ENCODE assay signal across 8 mouse cellular contexts in the genomic region with DNA sequence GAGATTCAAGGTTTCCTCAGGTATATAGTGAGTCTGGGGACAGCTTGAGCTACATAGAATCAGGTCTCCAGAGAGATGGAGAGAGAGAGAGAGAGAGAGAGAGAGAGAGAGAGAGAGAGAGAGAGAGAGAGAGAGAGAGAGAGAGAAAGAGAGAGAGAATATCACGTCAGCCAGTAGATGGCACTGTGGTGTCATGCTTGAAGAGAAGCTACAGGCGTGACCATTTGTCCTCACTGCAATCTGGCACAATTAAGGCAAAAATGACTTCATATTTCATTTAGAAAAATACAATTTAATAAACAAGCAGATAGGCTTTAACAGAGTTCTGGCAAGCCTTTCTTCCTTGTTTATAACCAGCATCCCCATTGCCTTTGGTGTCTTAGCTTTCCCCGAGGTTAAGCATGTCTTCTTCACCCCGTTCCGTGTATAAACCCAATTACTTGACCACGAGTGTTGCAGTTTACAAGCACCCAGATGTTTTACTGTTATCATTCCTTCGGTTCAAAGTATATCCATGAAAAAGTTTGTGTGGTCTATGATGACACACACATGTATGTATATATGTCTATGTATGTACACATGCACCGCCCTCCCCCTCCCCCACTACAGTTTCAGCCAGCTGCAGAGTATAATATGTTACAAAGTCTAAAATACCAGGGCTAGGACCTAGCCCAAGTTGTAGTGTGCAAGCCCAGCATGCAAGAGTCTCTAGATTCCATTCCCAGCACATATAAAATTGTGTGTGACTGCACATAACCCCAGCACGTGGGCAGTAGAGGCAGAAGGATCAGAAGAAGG. TPM values are rescaled to one million over a fixed set of nuclear protein-coding genes. Genes with fewer than 3 reads are reported as not detected.
DNase-seq lines count a peak whose midpoint lies in the region; ATAC-seq and TF ChIP-seq lines count a peak whose summit lies in the region.

No protein-coding gene starts in this region.

- WGBS in heart, embryonic 10.5 days, result 58% methylated on average over 9 of the region's 9 CpGs
- WGBS in hindbrain, embryonic 15.5 days, result 47% methylated on average over 9 of the region's 9 CpGs
- WGBS in midbrain, postnatal 0 days, result 46% methylated on average over 9 of the region's 9 CpGs

- no peaks in the 10 kb centered on the region for H3K36me3 ChIP-seq in heart, embryonic 10.5 days
- H3K36me3 ChIP-seq in hindbrain, embryonic 15.5 days, result no peaks in the 10 kb centered on the region
- no peaks in the 10 kb centered on the region for H3K36me3 ChIP-seq in midbrain, postnatal 0 days (ENCODE audit: insufficient read depth, low read length)

- no peak overlapping the region for H3K4me3 ChIP-seq in heart, embryonic 10.5 days
- H3K4me3 ChIP-seq in hindbrain, embryonic 15.5 days, result no peak overlapping the region
- no peak overlapping the region for H3K4me3 ChIP-seq in midbrain, postnatal 0 days (ENCODE audit: low read depth, low read length)

- intact Hi-C loops in left cerebral cortex, postnatal 14 days (cut with DNase I), result loop anchor here (1.0 to 10.0 kb wide), 4 partner anchors 80 to 532 kb away; no protein-coding TSS in a partner anchor

- H3K9me3 ChIP-seq in heart, embryonic 10.5 days, result no peaks in the 10 kb centered on the region
- H3K9me3 ChIP-seq in hindbrain, embryonic 15.5 days, result no peaks in the 10 kb centered on the region
- no peaks in the 10 kb centered on the region for H3K9me3 ChIP-seq in midbrain, postnatal 0 days (ENCODE audit: low read length)

- DNase-seq in heart, adult 18-20 months, result peak; percentile 23 to 78
- DNase-seq in heart, embryonic 10.5 days (ENCODE audit: low spot score), result no peak
- DNase-seq in adrenal gland, postnatal 36 days, result peak; percentile 42 to 64
- peak; percentile 44 for DNase-seq in fibroblast of lung, adult 2 months (ENCODE audit: low read depth)
- DNase-seq in left cerebral cortex, postnatal 14 days (ENCODE audit: low spot score in 2 of 2), result peak; percentile 87
- peak; percentile 88 for DNase-seq in midbrain, postnatal 0 days (ENCODE audit: low spot score)
- peak; percentile 20 for DNase-seq in thymus, postnatal 25 days

- no peak overlapping the region for H3K9ac ChIP-seq in hindbrain, embryonic 15.5 days
- H3K9ac ChIP-seq in midbrain, postnatal 0 days (replicated peaks; ENCODE audit: low read length, poor library complexity, severe bottlenecking), result no peak overlapping the region

- peak overlapping the region; percentile 44 for H3K4me2 ChIP-seq in hindbrain, embryonic 15.5 days
- H3K4me2 ChIP-seq in midbrain, postnatal 0 days (ENCODE audit: low read depth, low read length, poor library complexity, severe bottlenecking), result peak overlapping the region; percentile 20; the same call in 1 of the 2 replicates

- 0 out of 2 replicates have a peak, but pooled peaks have one; percentile 23 for ATAC-seq in hindbrain, embryonic 15.5 days (ENCODE audit: low FRiP score, low read depth)
- ATAC-seq in midbrain, postnatal 0 days (ENCODE audit: low FRiP score), result no peak

- H3K27ac ChIP-seq in heart, embryonic 10.5 days, result no peak overlapping the region
- no peak overlapping the region for H3K27ac ChIP-seq in hindbrain, embryonic 15.5 days (replicated peaks)
- no peak overlapping the region for H3K27ac ChIP-seq in midbrain, postnatal 0 days (ENCODE audit: low read depth, low read length)

- H3K4me1 ChIP-seq in heart, embryonic 10.5 days, result no peaks in the 10 kb centered on the region
- H3K4me1 ChIP-seq in hindbrain, embryonic 15.5 days (replicated peaks), result peaks cover 3% of the 10 kb centered on the region; the same call in 1 of the 2 replicates
- no peaks in the 10 kb centered on the region for H3K4me1 ChIP-seq in midbrain, postnatal 0 days (ENCODE audit: insufficient read depth, low read length)

- no peaks in the 10 kb centered on the region for H3K27me3 ChIP-seq in heart, embryonic 10.5 days (ENCODE audit: insufficient read depth, poor library complexity, severe bottlenecking)
- no peaks in the 10 kb centered on the region for H3K27me3 ChIP-seq in hindbrain, embryonic 15.5 days
- H3K27me3 ChIP-seq in midbrain, postnatal 0 days (ENCODE audit: insufficient read depth, low read length), result no peaks in the 10 kb centered on the region

- peak; percentile 91 for TF ChIP-seq CTCF in midbrain, postnatal 0 days (IDR thresholded peaks at IDR 0.05)

RNA-seq across cellular contexts. Expression of gene Ank3, which starts 53.8 kb away (rescaled TPM):
- 10 to 100 TPM; 67.9 to 68.1 TPM for total RNA-seq in heart, adult 18-20 months (2021)
- 54.8 and 74.8 TPM in 2 replicates for polyA plus RNA-seq in heart, embryonic 10.5 days (2016; fragmentation: Nextera tagmentation; extraction: Ambion mirVana)
- total RNA-seq in adrenal gland, postnatal 36 days (2021), result 10 to 100 TPM; 10.4 to 13.6 TPM
- 76.6 and 86.4 TPM in 2 replicates for polyA plus RNA-seq in hindbrain, embryonic 15.5 days (2015; fragmentation: Nextera tagmentation; extraction: Ambion mirVana)
- total RNA-seq in left cerebral cortex, postnatal 14 days (2021), result 100 to 1,000 TPM; 533 to 540 TPM
- total RNA-seq in midbrain, postnatal 0 days (2014; rRNA removed), result 253 and 328 TPM in 2 replicates
- 48.7 and 66.6 TPM in 2 replicates for polyA plus RNA-seq in midbrain, postnatal 0 days (2015; fragmentation: Nextera tagmentation; extraction: Ambion mirVana)

Comparison
In these comparisons a context has a peak if more than half of its experiments do, and no peak if none do; other contexts are left out.
1. RNA of gene Ank3, which starts 53.8 kb away (total RNA-seq): 533 to 540 TPM in left cerebral cortex, postnatal 14 days, 253 to 328 TPM in midbrain, postnatal 0 days and 67.9 to 68.1 TPM in heart, adult 18-20 months; 10.4 to 13.6 TPM in adrenal gland, postnatal 36 days; every median in the first group is over 4 times any median in the second.